Mouse (Mus musculus): Measurements from ENCODE around the gene Vmn1r120. TPM values are rescaled to one million over a fixed set of nuclear protein-coding genes. Genes with fewer than 3 reads are reported as not detected.
"Not testable (repeated sequence)": the region's sequence is repeated elsewhere in the genome, so short reads cannot be mapped to it uniquely, and the experiment has no call there.

Vmn1r120 gene
- not detected in 2 replicates for polyA plus RNA-seq (2014; fragmentation: Nextera tagmentation; extraction: Ambion mirVana)

GRCm38 (mm10) chr7:21053684-21054083 is at the start of gene Vmn1r120:
Gene Vmn1r120 (minus strand): TSS chr7:21053784.
- H3K9ac ChIP-seq (ENCODE audit: low read depth, low read length); H3K4me3 ChIP-seq (ENCODE audit: low read depth, low read length); H3K27ac ChIP-seq (ENCODE audit: low read depth, low read length); H3K9me3 ChIP-seq (ENCODE audit: control insufficient read depth, low read length); H3K4me1 ChIP-seq (replicated peaks; ENCODE audit: control insufficient read depth, insufficient read depth, low read length); H3K4me2 ChIP-seq; H3K27me3 ChIP-seq (replicated peaks; ENCODE audit: control insufficient read depth, insufficient read depth, low read length); DNase-seq (ENCODE audit: low spot score); H3K36me3 ChIP-seq (ENCODE audit: control insufficient read depth, insufficient read depth, low read length); ATAC-seq (replicated peaks; ENCODE audit: low FRiP score): not testable (repeated sequence)
- WGBS = 56% methylated on average over 1 of the region's 1 CpGs

- H3K27ac ChIP-seq (ENCODE audit: low read depth, low read length); H3K27me3 ChIP-seq (replicated peaks; ENCODE audit: control insufficient read depth, insufficient read depth, low read length); H3K4me3 ChIP-seq (ENCODE audit: low read depth, low read length); H3K9me3 ChIP-seq (ENCODE audit: control insufficient read depth, low read length); H3K36me3 ChIP-seq (ENCODE audit: control insufficient read depth, insufficient read depth, low read length); H3K4me2 ChIP-seq; H3K9ac ChIP-seq (ENCODE audit: low read depth, low read length); DNase-seq (ENCODE audit: low spot score); ATAC-seq (replicated peaks; ENCODE audit: low FRiP score); H3K4me1 ChIP-seq (replicated peaks; ENCODE audit: control insufficient read depth, insufficient read depth, low read length): not testable (repeated sequence)
- 65% methylated on average over 4 of the region's 5 CpGs for WGBS
Measured at GRCm38 (mm10) chr7:21098413-21098812, 44.8 kb upstream of the Vmn1r120 start, which contains the start of gene Vmn1r121. Gene Vmn1r121 (minus strand): TSS chr7:21098513.

- H3K9ac ChIP-seq (ENCODE audit: low read depth, low read length); H3K36me3 ChIP-seq (ENCODE audit: control insufficient read depth, insufficient read depth, low read length); H3K4me1 ChIP-seq (replicated peaks; ENCODE audit: control insufficient read depth, insufficient read depth, low read length); DNase-seq (ENCODE audit: low spot score); H3K9me3 ChIP-seq (ENCODE audit: control insufficient read depth, low read length); ATAC-seq (replicated peaks; ENCODE audit: low FRiP score); H3K4me2 ChIP-seq; H3K27ac ChIP-seq (ENCODE audit: low read depth, low read length); H3K27me3 ChIP-seq (replicated peaks; ENCODE audit: control insufficient read depth, insufficient read depth, low read length); H3K4me3 ChIP-seq (ENCODE audit: low read depth, low read length): not testable (repeated sequence)
- WGBS = no CpG with 5 or more reads among the region's 2 CpGs
Measured at GRCm38 (mm10) chr7:21012355-21012754, 41.2 kb downstream of the Vmn1r120 start, which contains the start of gene Vmn1r119. Gene Vmn1r119 (minus strand): TSS chr7:21012455.

Other genes starting within 250 kb of the Vmn1r120 start
- not detected in 2 replicates for gene Vmn1r114, start 241.6 kb downstream of the Vmn1r120 start, polyA plus RNA-seq (2014; fragmentation: Nextera tagmentation; extraction: Ambion mirVana)
- gene Vmn1r115, start 208.8 kb downstream of the Vmn1r120 start, polyA plus RNA-seq (2014; fragmentation: Nextera tagmentation; extraction: Ambion mirVana) = not detected in 2 replicates
- not detected in 2 replicates for gene Vmn1r116, start 181.5 kb downstream of the Vmn1r120 start, polyA plus RNA-seq (2014; fragmentation: Nextera tagmentation; extraction: Ambion mirVana)
- gene Vmn1r117, start 169.7 kb downstream of the Vmn1r120 start, polyA plus RNA-seq (2014; fragmentation: Nextera tagmentation; extraction: Ambion mirVana) = not detected in 2 replicates
- gene Vmn1r118, start 141.4 kb downstream of the Vmn1r120 start, polyA plus RNA-seq (2014; fragmentation: Nextera tagmentation; extraction: Ambion mirVana) = not detected in 2 replicates
- gene Vmn1r119, start 41.3 kb downstream of the Vmn1r120 start, polyA plus RNA-seq (2014; fragmentation: Nextera tagmentation; extraction: Ambion mirVana) = not detected in 2 replicates
- not detected in 2 replicates for gene Vmn1r121, start 44.7 kb upstream of the Vmn1r120 start, polyA plus RNA-seq (2014; fragmentation: Nextera tagmentation; extraction: Ambion mirVana)
- gene Vmn1r122, start 80.3 kb upstream of the Vmn1r120 start, polyA plus RNA-seq (2014; fragmentation: Nextera tagmentation; extraction: Ambion mirVana) = not detected in 2 replicates
- gene Vmn1r123, start 108.4 kb upstream of the Vmn1r120 start, polyA plus RNA-seq (2014; fragmentation: Nextera tagmentation; extraction: Ambion mirVana) = not detected in 2 replicates
- gene Gm5157, start 136.6 kb upstream of the Vmn1r120 start, polyA plus RNA-seq (2014; fragmentation: Nextera tagmentation; extraction: Ambion mirVana) = not detected in 2 replicates
- gene Vmn1r124, start 206.8 kb upstream of the Vmn1r120 start, polyA plus RNA-seq (2014; fragmentation: Nextera tagmentation; extraction: Ambion mirVana) = not detected in 2 replicates
- gene Vmn1r125, start 218.4 kb upstream of the Vmn1r120 start, polyA plus RNA-seq (2014; fragmentation: Nextera tagmentation; extraction: Ambion mirVana) = not detected in 2 replicates
- gene Vmn1r126, start 247.7 kb upstream of the Vmn1r120 start, polyA plus RNA-seq (2014; fragmentation: Nextera tagmentation; extraction: Ambion mirVana) = not detected in 2 replicates

Data from liver, embryonic 11.5 days (tissue).